Mouse (Mus musculus) stomach, postnatal 0 days (tissue): Measurements from ENCODE around the gene Foxp1.

Experiments used
- CTCF ChIP-seq: IDR thresholded peaks from 2 replicates; pipeline ENCODE4 v1.5.1; 2016; ENCODE audit warnings: antibody characterized with exemption, low read depth, mild to moderate bottlenecking, moderate library complexity
- EP300 ChIP-seq: optimal IDR thresholded peaks from 2 replicates; pipeline ENCODE3; 2016; ENCODE audit warnings: antibody characterized with exemption

DNA sequence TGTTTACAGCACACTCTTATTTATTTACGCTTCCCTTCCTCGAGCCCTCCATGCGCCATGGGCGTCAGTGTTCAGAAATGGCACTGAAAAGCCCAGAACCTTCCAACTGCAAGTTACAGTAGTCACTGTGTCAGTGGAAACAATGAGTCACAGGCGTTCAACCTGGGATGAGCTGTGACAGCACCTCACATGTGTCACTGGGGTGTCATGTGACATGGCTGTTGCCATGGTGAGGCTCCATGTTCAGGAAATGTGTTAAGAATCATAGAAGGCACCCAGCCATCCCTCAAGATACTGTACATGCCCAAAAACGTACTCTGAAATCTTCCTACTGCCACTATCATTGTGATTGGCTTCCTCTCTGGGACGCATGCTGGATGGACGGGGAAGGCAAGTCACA is 101.9 kb downstream of the Foxp1 start:
- TF ChIP-seq EP300: no peak
- TF ChIP-seq CTCF: no peak
